Mouse (Mus musculus) T-helper 17 cell (primary cell): ENCODE results near the gene Kdm7a.

Experiments used
- in situ Hi-C, 2 experiments: fragments of 300-600 bp; cut with MboI, MseI; formaldehyde crosslinking; loops; 1 replicate in 1 of 2; 2 replicates in 1 of 2; pipeline ENCODE4 v1.15.1; 2025; ENCODE audit warnings: high pct_unique_total_duplicates in 2 of 2

The Kdm7a gene

GRCm38 (mm10) chr6:39206581-39207461 is at the start of gene Kdm7a:
Gene Kdm7a (minus strand): TSS chr6:39206789.
- in situ Hi-C loops = loop anchor here in 1 of 2 experiments (5.0 kb wide), 1 partner anchor 50 kb away; no protein-coding TSS in a partner anchor

GRCm38 (mm10) chr6:39255271-39255670 is 48.7 kb upstream of the Kdm7a start:
- in situ Hi-C loops = loop anchor here in 1 of 2 experiments (5.0 kb wide), 1 partner anchor 48 kb away; the partner anchor contains the start of gene Kdm7a

GRCm38 (mm10) chr6:39250055-39250454 is 43.5 kb upstream of the Kdm7a start:
- in situ Hi-C loops = no loop called here

DNA sequence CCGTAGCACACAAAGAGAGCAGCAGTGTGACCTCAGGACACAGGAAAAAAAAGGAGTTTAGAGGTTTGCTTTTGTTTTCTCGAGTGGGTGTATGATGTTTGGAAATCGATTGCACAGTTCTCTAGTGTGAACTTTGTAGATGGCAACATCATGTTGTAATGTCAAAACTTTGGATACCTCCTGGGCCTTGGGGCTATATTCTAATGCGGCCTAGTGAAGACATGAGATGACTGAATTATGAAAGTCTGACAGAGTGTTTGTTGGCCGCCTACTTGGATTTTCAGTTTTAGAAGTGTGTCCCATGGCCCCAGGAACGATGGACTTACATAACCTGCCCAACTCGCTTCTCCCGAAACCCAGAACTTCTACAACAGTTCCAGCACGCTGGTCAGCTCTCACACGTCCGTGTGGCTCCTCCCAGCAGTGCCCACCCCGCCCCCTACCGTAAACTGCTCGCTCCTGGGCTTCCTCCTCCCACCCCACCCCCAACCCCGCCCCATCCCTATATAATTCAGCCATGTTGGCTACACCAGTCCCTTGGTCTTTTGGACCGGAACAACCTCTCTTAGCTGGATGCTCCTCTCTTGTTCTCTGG is 42.7 kb upstream of the Kdm7a start:
- in situ Hi-C loops = loop anchor here in 1 of 2 experiments (10.0 kb wide), 1 partner anchor 1804 kb away; the partner anchor contains the start of gene Creb3l2

GRCm38 (mm10) chr6:39244066-39244465 is 37.5 kb upstream of the Kdm7a start:
- in situ Hi-C loops = loop anchor here in 1 of 2 experiments (10.0 kb wide), 1 partner anchor 1799 kb away; the partner anchor contains the start of gene Creb3l2

GRCm38 (mm10) chr6:39243511-39243961 is 36.9 kb upstream of the Kdm7a start:
- in situ Hi-C loops = loop anchor here in 1 of 2 experiments (10.0 kb wide), 1 partner anchor 1799 kb away; the partner anchor contains the start of gene Creb3l2

GRCm38 (mm10) chr6:39242718-39243471 is 36.3 kb upstream of the Kdm7a start:
- in situ Hi-C loops = loop anchor here in 1 of 2 experiments (10.0 kb wide), 1 partner anchor 1798 kb away; the partner anchor contains the start of gene Creb3l2

GRCm38 (mm10) chr6:39241421-39241891 is 34.9 kb upstream of the Kdm7a start:
- in situ Hi-C loops = loop anchor here in 1 of 2 experiments (10.0 kb wide), 1 partner anchor 1797 kb away; the partner anchor contains the start of gene Creb3l2

- in situ Hi-C loops = loop anchor here in 1 of 2 experiments (10.0 kb wide), 1 partner anchor 1796 kb away; the partner anchor contains the start of gene Creb3l2
Observed at GRCm38 (mm10) chr6:39240956-39241355, 34.4 kb upstream of the Kdm7a start.

DNA sequence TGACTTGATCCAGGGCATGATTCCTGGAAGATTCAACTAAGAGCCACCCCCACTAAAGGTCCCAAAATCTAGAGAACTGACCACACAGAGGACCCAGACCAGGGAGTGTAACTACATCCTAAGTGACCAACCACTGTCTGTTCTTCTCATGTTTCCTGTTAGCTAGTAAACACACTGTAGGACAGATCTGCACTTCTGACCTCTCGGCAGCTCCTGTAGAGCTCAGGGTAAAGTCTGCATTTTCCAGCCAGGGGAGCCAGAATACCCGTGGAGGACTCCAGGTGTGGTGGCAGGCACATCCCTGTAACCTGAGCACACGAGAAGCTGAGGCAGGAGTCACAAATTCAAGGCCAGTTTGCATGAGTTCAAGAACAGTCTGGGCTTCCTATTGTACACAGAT is 31.3 kb upstream of the Kdm7a start:
- in situ Hi-C loops = no loop called here

GRCm38 (mm10) chr6:39232617-39233016 is 26.0 kb upstream of the Kdm7a start:
- in situ Hi-C loops = no loop called here

GRCm38 (mm10) chr6:39230664-39231063 is 24.1 kb upstream of the Kdm7a start:
- in situ Hi-C loops = no loop called here

DNA sequence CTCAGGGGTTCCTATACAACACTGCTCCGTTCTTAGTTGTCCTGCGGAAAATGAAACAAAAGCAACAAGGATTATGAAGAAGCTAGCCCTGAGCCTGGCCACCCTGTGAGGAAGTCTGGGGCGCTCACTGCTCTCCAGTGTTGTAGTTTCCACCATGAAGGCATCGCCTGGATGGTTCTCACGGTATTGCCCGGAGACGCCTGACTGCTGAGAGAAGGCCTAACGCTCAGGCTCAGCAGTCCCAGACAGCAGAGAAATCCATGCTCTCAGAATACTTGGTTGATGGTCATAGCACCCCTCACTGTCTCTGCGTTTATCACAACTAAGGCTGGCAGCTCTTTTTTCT is 20.0 kb upstream of the Kdm7a start:
- in situ Hi-C loops = no loop called here

DNA sequence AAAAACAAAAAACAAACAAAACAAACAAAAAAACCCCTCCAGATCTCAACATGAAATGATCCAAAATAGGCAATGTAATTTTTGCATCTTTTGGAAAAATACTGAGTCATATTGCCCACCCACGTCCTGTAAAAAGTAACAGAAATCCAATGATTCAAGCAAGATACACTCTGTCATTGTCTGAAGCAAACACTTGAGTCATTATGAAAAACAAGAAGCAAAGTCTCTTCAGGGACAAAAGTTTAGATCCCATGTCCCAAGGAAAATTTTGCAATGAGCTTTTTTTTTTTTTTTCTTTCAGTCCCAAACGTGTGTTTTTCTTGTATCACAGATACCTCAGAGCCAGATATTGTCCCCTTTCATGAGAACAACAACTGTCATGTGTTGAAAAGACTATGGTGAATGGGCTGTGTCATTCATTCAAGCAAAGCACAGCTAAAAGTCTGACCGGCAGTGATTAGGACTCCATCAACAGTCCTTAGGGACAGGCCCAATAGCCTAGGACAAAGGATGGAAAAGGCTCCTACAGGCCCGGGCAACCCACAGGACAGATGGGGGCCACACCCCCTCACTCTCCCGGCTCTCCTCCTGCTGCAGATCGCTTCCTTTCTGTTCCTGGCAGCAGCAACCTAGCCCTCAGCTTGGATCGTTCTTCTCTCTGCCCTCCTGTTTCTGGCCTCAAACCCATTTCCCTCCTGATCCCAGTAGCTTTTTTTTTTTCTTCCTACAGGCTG is 19.5 kb upstream of the Kdm7a start:
- in situ Hi-C loops = no loop called here

DNA sequence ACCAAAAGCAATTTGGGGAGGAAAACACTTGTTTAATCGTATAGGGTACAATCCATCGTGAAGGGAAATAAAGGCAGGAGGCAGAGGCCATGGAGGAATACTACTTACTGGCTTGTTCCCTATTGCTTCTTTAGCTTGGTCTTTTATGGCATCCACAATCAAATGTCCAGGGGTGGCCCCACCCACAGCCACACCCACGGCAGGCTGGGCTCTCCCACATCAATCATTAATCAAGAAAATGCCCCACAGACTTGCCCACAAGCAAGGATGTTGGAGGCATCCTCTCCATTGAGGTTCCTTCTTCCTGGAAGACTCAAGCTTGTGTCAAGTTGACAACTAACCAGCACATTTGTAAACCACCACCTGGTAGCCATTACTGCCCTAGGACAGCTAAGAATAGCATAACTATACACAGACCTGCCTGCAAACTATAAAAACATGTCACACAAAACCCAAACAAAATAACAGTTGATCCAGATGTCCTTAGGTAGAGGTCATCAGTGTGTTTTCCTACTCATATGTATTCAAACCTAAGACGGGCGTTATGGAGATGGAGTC is 16.8 kb upstream of the Kdm7a start:
- in situ Hi-C loops = no loop called here

DNA sequence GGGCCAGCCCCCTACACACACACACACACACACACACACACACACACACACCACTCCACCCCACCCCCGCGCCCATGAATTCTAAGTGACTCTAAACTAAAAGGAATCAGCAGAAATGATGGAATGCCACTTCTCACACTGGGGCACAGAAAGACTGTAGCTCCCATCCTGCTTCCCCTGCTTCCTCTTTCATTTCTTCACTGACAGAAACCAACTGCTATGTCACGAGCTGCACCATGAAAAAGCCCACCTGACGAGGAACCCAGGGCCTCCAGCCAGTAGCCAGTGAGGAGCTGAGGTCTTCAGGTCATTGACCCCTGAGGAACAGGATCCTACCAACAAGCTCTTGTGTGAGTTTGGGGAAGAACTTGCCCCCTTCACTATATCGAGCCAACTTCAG is 15.9 kb upstream of the Kdm7a start:
- in situ Hi-C loops = no loop called here

- in situ Hi-C loops = no loop called here
Observed at GRCm38 (mm10) chr6:39217961-39218360, 11.4 kb upstream of the Kdm7a start.

DNA sequence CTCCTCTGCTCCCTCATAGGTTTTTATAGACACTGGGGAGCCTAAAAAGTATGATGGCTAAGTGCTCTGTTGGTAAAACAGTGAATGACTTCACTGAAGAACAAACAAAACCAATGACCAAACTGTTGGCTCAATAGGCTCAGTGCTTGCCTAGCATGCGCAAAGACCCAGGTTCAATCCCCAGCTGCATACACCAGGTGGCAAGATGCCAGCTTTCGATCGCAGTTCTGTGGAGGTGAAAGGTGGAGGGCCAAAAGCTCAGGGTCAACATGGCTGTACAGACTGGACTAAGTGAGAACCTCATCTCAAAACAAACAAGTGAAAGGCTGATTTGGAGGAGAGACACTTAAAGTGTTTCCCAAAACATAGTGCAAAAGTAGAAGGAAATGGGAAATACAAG is 10.5 kb upstream of the Kdm7a start:
- in situ Hi-C loops = no loop called here

DNA sequence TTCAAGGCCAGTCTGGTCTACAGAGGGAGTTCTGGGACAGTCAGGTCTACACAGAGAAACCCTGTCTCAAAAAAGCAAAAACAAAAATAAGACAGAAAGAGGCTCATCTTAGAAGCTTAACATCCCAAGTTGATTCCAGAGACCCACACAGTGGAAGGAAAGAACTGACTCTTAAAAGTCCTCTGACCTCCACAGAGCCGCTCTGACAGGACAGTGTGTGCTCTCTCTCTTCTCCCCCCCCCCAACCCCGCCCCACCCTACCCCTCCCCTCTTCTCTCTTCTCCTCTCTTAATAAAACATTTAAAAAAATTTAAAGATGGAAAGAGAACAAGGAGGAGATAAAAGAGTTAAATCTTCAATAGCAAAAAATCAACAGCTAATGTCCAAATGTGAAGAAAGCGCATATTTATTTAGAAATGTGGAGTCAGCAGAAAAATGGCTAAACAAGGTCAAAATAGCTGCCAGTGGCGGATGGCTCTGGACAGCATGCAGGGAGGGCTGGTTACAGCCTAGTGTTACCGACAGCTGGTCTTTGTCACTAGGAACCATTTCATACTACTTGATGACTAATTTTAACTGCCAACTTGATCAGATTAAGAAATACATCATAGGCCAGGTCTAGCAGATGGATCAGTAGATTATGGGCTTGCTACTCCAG is 8.5 kb upstream of the Kdm7a start:
- in situ Hi-C loops = no loop called here

- in situ Hi-C loops = loop anchor here in 1 of 2 experiments (5.0 kb wide), 1 partner anchor 48 kb away; no protein-coding TSS in a partner anchor
Observed at GRCm38 (mm10) chr6:39209677-39210076, 3.1 kb upstream of the Kdm7a start.
